Mouse (Mus musculus) lung, postnatal 0 days (tissue): ENCODE measurements at regions not wholly inside any gene's neighbourhood (a gene's known extent, or its start where the extent isn't known, plus 50 kb on each side); places are given as distances from the start of the nearest gene placed in this dataset.

Source experiments
- CTCF ChIP-seq: IDR thresholded peaks from 2 replicates; pipeline ENCODE4 v1.5.1; 2016; ENCODE audit warnings: antibody characterized with exemption, mild to moderate bottlenecking
- EP300 ChIP-seq: IDR thresholded peaks from 2 replicates; pipeline ENCODE4 v1.6.1; 2016; ENCODE audit warnings: antibody characterized with exemption, mild to moderate bottlenecking, control low read depth

- no peak for TF ChIP-seq CTCF
- TF ChIP-seq EP300: no peak
These were observed 105.3 kb upstream of the Zfp703 start for GRCm38 (mm10) chr8:26871838-26872237.
